Mouse (Mus musculus) T-cell, adult 2 months (primary cell): ENCODE results near the gene Gsto2.

Source experiments
- DNase-seq: peaks from one replicate; pipeline ENCODE4 v3.0.0; 2022; ENCODE audit warnings: low spot score

Gsto2 gene

DNA sequence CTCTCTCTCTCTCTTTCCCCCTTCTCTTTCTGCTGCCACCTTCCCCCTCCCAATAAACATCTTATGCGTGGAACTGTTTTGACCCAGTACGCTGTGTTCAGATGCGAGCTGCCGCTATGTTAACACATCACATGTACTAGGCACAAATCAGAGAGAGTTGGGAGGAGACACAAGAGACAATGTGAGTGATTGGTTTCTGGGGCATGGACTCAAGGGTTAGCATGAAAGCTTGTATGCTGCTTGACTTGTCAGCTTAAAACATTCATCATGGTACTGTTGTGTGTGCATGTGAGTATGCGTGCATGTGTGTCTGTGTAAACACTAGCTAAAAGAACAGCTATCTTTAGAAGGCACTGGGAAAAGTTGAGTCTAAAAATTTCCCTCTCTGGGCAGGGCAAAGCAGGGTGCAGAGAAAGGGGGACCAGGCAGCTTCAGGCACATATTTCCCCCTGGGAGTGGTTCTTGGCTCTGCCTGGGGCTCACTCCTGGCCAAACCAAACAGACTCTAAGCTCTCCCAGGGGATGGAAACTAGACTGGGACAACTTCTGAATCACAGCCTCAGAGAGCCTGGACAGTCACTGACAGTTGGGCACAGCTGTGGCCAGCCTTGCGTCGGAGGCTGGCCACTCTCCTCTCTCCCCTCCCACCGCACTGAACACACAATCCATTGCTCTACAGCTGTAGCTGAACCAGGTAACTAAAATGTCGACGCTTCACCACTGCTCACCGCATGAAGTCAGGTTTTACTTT is 26.4 kb downstream of the Gsto2 start:
- DNase-seq: no peak

DNA sequence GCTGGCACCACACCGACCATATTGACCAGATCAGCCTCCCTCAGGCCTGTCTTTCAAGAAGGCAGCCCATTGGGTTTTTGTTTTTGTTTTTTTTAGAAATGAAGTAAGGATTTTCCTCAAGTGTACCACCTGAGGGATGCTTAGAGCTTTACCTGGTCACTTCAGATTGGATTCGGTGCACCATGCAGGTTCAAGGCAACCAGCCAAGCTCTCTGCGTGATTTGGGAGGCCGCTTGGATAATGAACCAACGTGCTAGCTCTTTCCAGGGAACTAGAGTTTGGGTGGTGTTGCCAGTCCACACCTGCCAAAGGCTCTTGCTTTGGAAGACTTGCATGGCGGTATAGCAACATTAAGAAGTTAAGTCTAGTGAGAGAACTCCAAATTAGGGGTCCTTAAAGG is 27.8 kb downstream of the Gsto2 start:
- no peak for DNase-seq

DNA sequence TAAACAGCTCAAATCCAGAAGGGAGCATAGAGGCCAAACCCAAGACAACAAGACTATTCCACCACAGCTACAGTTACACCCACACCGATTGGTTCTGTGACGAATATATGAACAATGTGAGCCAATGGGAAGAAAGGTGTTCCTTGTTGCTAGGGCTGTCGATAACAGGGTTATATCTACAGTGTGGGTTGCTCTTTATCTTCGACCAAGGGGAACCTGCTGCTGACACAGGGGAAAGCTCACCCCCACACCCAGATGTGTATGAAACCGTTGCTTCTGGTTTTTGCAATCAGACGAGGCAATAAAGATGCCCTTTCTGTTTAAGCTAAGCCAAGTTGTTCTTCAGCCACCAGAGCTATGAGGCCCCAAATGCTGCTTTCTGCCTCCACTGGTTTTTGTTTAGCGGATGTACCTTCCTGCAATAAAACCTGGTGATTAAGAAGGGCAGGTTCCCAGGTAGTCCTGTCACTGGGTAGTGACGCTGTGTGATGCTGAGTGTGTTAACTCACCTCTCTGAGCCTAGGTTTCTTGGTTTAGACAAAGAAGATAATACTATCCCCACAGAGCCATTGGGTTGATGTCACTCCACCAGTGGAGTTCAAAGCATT is 33.2 kb downstream of the Gsto2 start:
- DNase-seq: no peak

DNA sequence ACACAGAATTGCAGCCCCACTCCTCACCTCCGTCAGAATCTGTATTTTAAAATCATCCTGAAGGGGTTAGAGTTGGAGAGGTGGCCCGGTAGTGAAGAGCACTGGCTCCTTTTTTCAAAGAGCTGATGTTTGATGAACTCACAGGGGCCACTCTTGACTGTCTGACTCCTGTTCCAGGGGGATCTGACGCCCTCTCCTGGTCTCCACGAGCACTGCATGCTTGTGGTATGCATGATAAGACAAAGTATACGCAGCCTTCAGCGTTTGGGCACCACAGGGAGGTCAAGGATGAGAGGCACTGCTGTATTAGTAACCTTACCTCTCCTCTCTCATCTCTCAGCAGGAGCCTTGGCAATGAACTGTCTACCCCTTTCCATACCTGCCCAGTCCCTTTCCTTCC is 34.7 kb downstream of the Gsto2 start:
- no peak for DNase-seq

DNA sequence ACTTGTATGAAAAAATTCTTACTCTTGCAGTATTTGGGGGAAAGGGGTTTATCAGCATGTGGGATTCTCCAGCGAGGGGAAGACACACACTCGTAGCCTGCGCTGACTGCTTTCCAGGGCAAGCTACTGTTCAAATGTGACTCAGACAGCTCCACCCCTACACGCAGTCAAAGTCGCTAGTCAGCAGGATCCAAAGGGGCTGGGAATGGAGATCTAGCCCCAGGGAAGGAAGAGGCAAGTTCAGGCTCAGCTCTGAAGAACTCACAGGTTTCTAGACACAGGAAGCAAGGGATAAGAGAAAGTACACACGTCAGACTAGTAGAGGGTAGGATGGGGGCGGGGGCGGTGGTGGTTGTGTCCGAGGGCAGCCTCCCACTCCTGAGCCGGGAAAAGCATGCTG is 35.2 kb downstream of the Gsto2 start:
- DNase-seq: no peak

DNA sequence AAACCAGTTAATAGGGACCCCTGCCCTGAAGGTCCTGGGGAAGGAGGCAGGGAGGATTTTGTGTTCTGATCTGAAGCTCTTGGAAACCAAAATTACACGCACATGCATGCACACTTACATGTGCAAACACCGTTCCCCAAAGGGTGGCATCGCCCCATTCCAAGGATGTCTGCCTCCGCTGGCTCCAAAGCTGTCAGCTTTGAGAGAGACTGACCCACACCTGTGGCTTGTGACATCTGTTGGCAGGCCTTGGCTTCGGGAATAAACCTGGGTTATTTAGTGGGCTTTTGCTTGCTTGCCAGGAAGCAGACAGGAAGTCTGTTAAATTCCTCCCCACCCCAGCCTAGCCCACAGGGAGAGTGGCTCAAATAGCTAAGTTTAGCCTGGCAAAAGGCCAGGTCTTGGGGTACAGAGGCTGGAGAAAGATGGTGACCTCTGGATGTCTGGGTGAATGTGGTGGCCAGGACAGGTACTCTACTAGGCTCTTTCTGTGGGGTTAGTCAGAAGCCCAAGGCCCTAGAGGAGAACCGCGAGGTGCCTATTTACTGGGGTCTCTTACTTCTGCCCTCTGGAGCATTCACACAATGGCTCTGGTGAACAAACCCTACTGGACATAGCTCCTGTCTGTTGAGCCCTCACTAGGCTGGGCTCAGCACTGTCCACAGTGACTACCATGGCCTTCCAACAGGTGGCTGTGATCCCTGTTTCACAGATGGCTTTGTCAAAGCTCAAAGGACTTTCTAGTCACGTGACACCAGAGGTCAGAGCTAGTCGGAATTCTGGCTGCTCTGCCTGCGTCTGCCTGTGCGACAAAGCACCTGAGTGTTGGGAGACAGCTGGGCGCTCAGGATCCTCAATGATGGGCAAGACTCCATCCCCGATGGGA is 37.2 kb downstream of the Gsto2 start:
- DNase-seq: no peak

DNA sequence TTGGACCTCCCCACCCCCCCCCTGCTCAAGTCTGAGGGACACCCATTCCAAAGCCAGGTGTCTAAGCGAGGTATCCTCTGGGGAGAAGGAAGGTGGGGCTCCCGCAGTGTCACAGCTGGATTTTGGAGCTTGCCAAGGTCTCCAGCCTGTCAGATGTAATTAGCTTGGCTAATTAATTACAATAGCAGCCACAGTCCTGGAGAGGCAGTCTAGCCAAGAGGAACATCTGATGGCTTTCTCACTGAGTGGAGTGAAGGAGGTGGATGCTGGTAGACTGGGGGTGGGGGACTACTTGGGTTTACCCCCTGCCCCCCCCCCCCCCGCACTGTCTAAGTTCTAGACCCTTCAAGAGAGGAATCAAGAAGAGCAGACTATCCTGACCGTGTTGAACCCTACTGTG is 38.3 kb downstream of the Gsto2 start:
- no peak for DNase-seq

DNA sequence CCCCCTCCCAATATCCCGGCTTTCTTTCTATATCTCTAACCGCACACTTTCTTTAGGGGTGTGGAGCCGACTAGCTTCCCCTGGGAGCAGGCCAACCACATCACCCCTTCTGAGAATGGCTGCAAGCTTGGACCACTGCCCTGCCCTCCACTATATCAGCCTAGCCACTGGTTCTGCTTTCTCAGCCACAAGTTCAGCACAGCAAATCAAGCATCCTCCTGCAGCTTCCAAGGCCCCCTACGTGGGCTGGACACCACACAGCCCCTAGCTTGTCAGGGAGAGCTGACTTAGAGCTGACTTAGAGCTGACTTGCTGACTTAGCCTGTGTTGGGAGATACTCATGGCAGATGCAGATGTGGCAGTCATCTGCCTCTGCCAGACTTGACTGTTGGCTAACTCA is 39.7 kb downstream of the Gsto2 start:
- DNase-seq: no peak

DNA sequence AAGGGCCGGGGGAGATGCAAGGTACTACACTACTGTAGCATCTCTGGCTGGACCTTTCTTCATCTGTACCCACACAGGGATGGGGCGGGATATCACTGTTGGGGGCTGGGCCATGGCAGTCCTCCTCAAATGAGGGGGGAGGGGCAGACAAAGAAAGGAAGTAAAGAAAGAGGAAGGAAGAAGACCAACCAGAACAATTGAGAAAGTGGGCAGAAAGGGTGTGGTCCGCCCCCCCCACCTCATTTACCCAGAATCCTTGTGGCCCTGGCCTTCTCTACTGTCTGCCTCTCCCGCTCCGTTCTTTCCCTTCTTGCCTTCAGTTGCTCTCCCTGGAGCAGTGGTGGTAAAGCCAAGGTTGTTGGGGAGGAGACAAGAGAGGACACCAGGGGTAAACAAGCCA is 40.3 kb downstream of the Gsto2 start:
- no peak for DNase-seq

DNA sequence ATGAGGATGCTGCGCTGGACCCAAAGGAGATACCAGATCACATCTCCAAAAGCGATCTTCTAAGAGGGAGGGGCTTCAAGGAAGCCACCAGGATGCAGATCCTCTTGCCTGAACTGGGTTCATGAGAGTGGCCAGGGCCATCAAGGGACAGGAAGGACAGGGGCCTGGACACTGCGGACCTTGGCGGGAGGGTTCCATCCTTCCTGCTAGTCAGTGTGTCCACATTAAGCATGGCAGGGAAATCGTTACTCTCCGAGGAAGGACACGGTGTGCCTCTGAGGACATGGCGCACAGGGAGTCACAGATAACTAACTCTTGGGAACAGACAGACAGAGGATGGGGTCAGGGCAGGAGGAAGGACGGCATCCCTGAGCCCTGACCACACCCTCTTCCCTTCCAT is 42.3 kb downstream of the Gsto2 start:
- no peak for DNase-seq

DNA sequence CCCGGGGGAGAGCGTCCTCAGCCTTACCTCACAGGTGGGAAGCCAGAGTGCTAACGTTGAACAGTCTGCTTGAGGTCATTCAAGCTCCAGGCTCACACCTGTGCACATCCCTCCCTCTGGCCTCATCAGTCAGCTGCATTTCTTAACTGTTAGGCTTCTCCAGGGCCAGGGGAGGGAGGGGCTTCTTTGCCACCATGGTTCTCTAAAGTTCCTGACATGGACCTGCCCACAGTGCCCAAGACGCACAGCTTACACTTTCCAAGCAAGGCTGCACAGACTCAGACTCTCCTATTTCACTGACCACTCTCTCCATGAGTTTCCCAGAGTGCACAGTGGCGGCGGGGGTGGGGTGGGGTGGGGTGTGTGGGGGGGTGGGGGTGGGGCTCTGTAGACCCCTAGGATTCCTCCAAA is 43.6 kb downstream of the Gsto2 start:
- no peak for DNase-seq

DNA sequence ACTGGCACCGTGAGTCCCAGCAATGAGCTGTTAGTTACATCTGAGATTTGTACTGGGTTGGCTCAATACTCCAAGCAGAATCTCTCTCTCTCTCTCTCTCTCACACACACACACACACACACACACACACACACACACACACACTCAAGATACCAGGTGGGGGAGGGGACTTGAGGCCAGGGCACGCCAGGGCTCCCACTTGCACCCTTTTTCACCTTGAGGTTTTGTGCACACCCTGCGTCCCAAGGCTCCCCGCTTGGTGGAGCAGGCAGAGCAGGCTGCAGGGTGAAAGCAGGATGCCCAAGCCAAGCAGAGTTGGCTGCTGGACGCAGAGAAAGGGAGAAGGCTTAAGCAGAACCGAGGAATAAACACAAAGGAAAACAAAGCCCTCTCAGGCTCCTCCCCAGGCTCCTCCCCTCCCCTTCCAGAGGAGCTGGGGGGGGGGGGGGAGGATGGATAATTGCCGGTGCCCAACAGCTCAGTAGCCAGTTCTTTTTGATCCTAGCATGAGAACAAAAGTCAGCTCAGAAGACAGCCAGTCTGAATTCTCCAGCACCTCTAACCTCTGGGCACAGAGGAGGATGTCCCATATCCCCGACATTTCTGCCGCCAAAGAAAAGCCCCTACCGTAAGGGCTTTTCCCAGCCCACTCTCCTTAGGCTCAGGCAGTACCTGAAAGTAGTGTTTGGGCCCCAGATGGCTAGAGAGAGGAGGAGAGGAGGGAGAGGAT is 44.2 kb downstream of the Gsto2 start:
- no peak for DNase-seq

DNA sequence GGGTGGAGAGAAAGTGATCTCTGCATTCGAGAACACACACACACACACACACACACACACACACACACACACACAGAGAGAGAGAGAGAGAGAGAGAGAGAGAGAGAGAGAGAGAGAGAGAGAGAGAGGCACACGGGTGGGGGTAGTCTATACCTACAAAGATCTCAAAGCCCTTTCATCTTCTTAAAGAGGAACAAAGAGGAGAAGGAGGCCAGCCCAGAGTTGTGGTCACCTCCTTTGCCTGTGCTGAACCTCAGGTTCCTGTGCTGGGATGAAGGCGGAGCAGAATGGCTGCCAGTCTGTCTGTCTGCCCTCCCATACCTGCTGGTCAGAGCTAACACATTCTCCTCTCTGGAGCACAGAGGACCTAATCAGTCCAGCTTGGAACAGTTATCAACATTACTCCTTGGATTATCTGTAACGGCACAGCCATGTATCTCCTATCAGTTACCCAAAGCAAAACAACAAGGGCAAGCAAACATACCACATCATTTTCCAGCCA is 44.8 kb downstream of the Gsto2 start:
- peak; percentile 75 for DNase-seq

DNA sequence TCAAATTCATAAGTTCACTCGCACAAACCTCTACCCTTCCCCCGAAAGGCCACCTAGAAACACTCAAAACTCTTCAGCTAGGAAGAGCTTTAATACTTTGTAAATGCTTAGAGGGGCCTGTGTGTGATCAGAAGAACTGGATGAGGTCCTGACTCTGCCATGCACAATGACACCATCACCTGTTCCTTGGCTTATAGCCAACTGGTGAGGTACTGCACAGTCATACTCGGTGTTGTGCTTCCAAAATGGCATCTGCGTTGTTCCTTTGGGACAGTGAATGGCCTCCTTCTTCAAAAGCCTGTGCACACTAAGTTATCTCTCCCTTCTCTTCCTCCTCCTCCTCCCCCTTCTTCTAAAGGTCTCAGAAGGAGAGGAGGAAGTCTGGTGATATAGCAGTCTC is 45.4 kb downstream of the Gsto2 start:
- DNase-seq: no peak

DNA sequence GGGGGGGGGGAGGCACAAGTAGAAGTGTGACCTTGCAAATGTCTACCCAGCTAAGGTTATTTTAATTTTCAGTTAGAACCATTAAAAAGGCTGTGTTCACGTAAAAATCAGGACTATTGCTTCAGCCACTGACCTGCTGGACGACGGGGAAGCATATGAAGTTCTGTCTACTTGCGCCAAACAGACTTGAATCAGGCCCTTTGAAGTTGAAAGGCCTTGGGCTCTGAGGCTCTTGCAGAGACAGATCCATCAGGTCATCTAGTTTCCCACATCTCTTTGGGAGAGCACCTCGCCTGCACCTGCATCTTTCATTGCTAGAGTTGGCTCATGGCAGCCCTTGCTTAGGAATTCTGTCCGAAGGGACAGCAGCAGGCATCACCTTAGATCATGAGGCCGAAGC is 48.0 kb downstream of the Gsto2 start:
- DNase-seq: no peak

DNA sequence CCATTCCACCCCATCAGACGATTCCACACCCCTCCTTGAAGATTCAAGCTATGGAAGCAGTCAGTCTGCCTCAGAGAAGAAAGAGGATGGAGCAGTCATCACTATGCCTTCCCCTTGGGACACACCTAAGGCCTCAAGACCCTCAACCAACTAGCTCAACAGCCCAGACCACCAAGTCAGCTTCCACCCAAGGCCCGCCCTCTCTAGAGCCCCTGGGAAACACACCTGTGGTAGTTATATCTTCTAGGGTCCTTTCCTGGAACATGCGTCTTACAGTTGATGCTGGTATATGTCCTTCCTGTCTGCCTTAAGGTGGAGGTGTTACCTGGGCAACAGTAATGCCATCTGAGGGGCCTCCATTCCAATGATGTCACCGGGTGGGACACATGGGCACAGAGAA is 48.9 kb downstream of the Gsto2 start:
- DNase-seq: no peak

DNA sequence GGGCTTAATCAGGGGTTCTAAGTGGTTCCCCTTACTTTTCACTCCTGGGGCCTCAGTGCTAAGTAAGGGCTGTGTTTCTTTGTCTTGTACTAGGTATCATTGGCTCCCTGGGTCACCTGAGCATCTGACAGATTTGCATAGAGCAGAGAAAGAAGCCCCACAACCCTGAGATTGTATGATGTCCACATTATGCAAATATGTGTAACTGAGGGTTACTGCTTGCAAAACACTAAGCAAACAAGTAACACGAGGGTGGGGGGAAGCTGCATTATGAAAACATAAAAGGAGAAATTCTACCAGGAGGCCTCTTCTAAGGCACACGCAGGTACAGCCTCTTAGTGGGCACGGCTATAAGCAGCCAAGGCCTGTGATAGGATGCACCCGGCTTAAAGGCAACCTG is 49.9 kb downstream of the Gsto2 start:
- peak; percentile 32 for DNase-seq

DNA sequence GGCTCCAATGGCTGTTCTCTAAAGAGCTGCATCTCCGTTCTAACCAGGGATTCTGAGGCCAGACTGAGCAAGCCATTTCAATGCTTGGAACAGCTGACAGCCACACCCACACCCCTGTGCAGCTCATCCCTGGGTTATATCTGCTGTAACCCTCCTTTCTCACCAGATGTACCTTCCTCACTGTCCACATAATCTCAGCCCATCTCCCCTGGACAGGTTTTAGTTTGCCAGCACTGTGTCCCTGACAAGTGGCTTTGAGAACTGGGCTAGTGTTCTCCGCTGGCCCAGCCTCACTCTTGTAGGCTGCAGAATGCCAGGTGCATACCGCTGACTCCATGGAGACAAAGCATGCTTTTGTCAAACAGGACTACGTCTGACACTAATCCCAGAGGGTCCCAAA is 52.1 kb downstream of the Gsto2 start:
- DNase-seq: no peak

DNA sequence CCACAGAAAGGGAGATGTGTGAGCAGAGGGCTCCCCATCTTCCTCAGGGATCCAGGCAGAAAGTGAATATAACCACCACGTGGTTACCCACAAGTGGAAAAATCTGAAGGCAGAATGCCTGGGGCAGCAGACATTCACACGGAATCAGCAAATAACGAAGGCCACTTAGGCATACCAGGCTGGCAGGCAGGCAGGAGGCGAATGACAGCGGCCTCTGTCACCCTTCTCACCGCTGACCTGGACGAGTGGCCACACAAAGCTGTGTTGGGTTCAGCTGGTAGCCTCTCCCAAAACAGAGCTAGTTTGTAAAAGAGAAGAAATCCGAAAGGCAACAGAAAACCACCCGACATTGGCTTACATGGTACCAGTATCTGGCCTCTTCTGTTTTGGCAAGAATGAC is 52.7 kb downstream of the Gsto2 start:
- no peak for DNase-seq

DNA sequence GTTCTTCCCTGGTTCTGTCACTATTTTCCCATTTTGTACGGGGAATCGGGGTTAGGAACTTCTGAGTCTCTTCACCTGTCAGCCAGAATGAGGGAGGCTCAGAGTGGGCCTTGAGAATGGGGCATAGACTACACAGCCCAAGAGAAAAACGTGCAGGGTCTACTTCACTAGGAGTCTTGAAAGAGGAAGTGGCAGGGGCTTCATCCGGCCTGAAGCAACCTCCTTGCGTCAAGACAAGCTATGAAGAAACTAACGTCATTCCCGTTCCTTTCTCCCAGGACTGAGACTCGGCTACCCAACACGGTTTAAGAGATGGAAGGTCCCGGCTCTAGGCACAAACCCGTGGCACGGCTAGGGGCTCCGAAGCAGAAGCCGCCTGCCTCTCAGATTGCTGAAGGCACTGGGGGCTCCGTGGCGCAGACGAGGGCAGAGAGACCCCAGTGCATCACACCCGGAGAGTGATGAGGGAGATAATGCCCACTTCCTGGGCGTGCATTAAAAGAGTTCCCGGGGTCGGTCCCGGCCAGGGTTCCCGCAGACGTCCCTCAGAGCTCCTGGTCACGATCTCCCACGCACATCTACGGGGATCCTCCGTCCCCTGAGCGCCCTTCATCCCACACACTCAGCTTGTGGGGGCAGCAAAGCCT is 53.2 kb downstream of the Gsto2 start:
- peak; percentile 48 for DNase-seq

DNA sequence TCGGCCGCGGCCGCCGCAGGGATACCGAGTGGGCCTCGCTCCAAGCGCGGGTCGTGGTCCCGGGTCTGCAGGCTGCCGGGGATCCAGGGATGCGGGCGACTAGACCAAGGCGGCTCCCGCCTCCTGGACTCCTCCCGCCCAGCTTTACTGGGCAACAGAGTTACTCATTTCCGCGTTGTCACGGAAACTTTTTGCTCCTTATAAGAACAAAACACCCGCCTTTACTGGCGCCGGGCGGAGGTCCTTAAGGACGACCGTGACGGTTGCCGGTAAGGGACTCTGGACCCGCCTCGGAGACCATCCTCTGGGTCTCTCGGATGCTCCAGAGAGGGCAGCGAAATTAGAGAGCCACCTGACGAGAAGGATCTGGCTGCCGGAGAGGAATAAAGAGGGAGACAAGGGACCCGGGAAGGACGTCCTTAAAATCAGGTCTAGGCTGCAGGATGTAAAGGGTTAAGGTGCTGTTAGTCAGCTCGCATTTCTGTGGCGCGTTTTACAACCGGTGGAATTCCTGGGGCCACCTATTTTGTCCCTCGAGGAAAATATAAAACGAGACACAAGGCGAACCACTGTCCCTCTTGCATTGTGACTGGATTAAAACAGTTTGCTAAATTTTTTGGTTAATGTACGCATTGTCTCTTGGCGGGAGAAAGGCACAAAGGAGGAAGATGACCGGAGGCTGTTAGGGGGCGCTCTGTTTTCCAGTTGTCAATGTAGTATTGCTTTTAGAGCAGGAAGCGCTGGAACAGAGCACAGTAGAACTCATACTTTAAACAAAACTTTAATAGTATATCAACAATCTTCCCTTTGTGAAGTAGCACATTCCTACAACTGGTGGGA is 54.0 kb downstream of the Gsto2 start, which contains the start of the genes Cfap43 and Itprip:
TSS of gene Cfap43 (minus strand) at position 162 of the 840 bp plus-strand sequence.
TSS of gene Itprip (minus strand) at position 174 of the 840 bp plus-strand sequence.
- DNase-seq: peak; percentile 79
